Mouse (Mus musculus) limb, embryonic 14.5 days (tissue): ENCODE results near the gene Blmh. TPM values are rescaled to one million over a fixed set of nuclear protein-coding genes. Genes with fewer than 3 reads are reported as not detected.

Experiments
- ATAC-seq: fragments of 200-750 bp; cut with Nextera tagmentation; 2 replicates; pipeline ENCODE4 v1.8.0; 2017; ENCODE audit warnings: low read depth, moderate number of reproducible peaks, moderate TSS enrichment; ENCODE audit not compliant: low FRiP score
- DNase-seq: peaks from one replicate; pipeline ENCODE4 v3.0.0-alpha.2; 2015; ENCODE audit warnings: low spot score
- H3K27ac ChIP-seq: fragments of 300-500 bp; sonication (generic); replicated peaks from 2 replicates; pipeline ENCODE4 v1.5.1; 2014; ENCODE audit warnings: low read depth, mild to moderate bottlenecking, low read length, moderate library complexity, mixed read lengths
- H3K27me3 ChIP-seq: fragments of 300-500 bp; sonication (generic); 2 replicates; pipeline ENCODE4 v1.6.1; 2014; ENCODE audit warnings: low read length, mixed read lengths; ENCODE audit not compliant: control insufficient read depth, insufficient read depth
- H3K36me3 ChIP-seq: fragments of 300-500 bp; sonication (generic); 2 replicates; pipeline ENCODE4 v1.6.1; 2014; ENCODE audit warnings: mild to moderate bottlenecking, low read length, moderate library complexity, mixed read lengths; ENCODE audit not compliant: control insufficient read depth, insufficient read depth
- H3K4me1 ChIP-seq: fragments of 300-500 bp; sonication (generic); 2 replicates; pipeline ENCODE4 v1.6.1; 2014; ENCODE audit warnings: antibody characterized with exemption, low read length, mixed read lengths; ENCODE audit not compliant: control insufficient read depth, insufficient read depth
- H3K4me2 ChIP-seq: fragments of 300-500 bp; sonication (generic); replicated peaks from 2 replicates; pipeline ENCODE4 v1.6.1; 2014; ENCODE audit warnings: low read depth, mild to moderate bottlenecking, low read length, moderate library complexity; ENCODE audit not compliant: severe bottlenecking
- H3K4me3 ChIP-seq: fragments of 300-500 bp; sonication (generic); replicated peaks from 2 replicates; pipeline ENCODE4 v1.5.1; 2014; ENCODE audit warnings: low read length
- H3K9ac ChIP-seq: fragments of 300-500 bp; sonication (generic); 2 replicates; pipeline ENCODE4 v1.6.1; 2014; ENCODE audit warnings: mild to moderate bottlenecking, low read depth, low read length, moderate library complexity; ENCODE audit not compliant: severe bottlenecking
- H3K9me3 ChIP-seq: fragments of 300-500 bp; sonication (generic); 2 replicates; pipeline ENCODE4 v1.6.1; 2016; ENCODE audit warnings: low read length; ENCODE audit not compliant: control insufficient read depth
- POLR2A ChIP-seq: fragments of 200-500 bp; IDR thresholded peaks from 2 replicates; pipeline ENCODE4 v1.8.0; 2012; ENCODE audit warnings: inconsistent platforms, mild to moderate bottlenecking, moderate library complexity, borderline replicate concordance; ENCODE audit not compliant: insufficient read depth, insufficient read length; ENCODE audit errors: extremely low read depth
- WGBS: fragments of 180-500 bp; shearing (Covaris S2); extraction: QIAGEN DNeasy Blood & Tissue Kit; methylation state at CpG from one replicate; pipeline ENCODE4 v1.1.7; 2014; 5-methylcytosine and 5-hydroxymethylcytosine counted together
- polyA plus RNA-seq, 2 experiments: library from polyadenylated mRNA; depleted of rRNA in 1 of 2; stranded (reverse) in 1 of 2; unstranded in 1 of 2; fragments of >200 nt; fragmentation: Nextera tagmentation in 1 of 2; extraction: Ambion mirVana in 1 of 2; gene quantifications; 2 replicates each; pipeline versions ENCODE4 v1.2.1 to v1.2.3; 2012 to 2014

The Blmh gene
- polyA plus RNA-seq, 2 experiments: 64.8 to 138 TPM

- Histone ChIP-seq H3K4me3 (peak overlapping the region; percentile 88), H3K27ac (peak overlapping the region; percentile 83), H3K9me3 (no peaks in the 10 kb centered on the region), H3K4me1 (peaks cover 9% of the 10 kb centered on the region; the same call in 1 of the 2 replicates), H3K4me2 (peak overlapping the region; percentile 70), H3K9ac (peak overlapping the region; percentile 88; the same call in 1 of the 2 replicates), H3K27me3 (no peaks in the 10 kb centered on the region), H3K36me3 (peaks cover 7% of the 10 kb centered on the region)
- no peak for TF ChIP-seq POLR2A
- DNase-seq: no peak
- ATAC-seq: no peak
- 57% methylated on average over 6 of the region's 6 CpGs for WGBS
These were observed 20.2 kb downstream of the Blmh start for GRCm38 (mm10) chr11:76944839-76945238.

- no peaks in the 10 kb centered on the region for H3K27me3 ChIP-seq
- peak overlapping the region; percentile 70 for H3K4me2 ChIP-seq
- peak overlapping the region; percentile 83 for H3K27ac ChIP-seq
- H3K4me1 ChIP-seq: peaks cover 9% of the 10 kb centered on the region; the same call in 1 of the 2 replicates
- peak overlapping the region; percentile 88 for H3K4me3 ChIP-seq
- H3K36me3 ChIP-seq: peaks cover 13% of the 10 kb centered on the region
- DNase-seq: peak; percentile 95
- peak overlapping the region; percentile 88 for H3K9ac ChIP-seq
- peak; percentile 82; the same call in 1 of the 2 replicates for TF ChIP-seq POLR2A
- WGBS: under 1% methylated on average over 56 of the region's 58 CpGs
- H3K9me3 ChIP-seq: no peaks in the 10 kb centered on the region
- ATAC-seq: peak; percentile 94
These were observed 21.0 kb downstream of the Blmh start for GRCm38 (mm10) chr11:76945386-76946202.

GRCm38 (mm10) chr11:76946203-76946585, 21.6 kb downstream of the Blmh start:
- WGBS: under 1% methylated on average over 8 of the region's 8 CpGs
- DNase-seq: no peak
- Histone ChIP-seq H3K4me2 (peak overlapping the region; percentile 70), H3K4me3 (peak overlapping the region; percentile 88), H3K36me3 (peaks cover 19% of the 10 kb centered on the region), H3K27me3 (no peaks in the 10 kb centered on the region), H3K4me1 (peaks cover 9% of the 10 kb centered on the region; the same call in 1 of the 2 replicates), H3K9ac (peak overlapping the region; percentile 88), H3K9me3 (no peaks in the 10 kb centered on the region), H3K27ac (no peak overlapping the region)
- TF ChIP-seq POLR2A: no peak
- no peak; the same call in 1 of the 2 replicates for ATAC-seq

- TF ChIP-seq POLR2A: no peak
- H3K27ac ChIP-seq: no peak overlapping the region
- H3K36me3 ChIP-seq: peaks cover 82% of the 10 kb centered on the region
- ATAC-seq: no peak
- no peak for DNase-seq
- no peak overlapping the region for H3K9ac ChIP-seq
- no peaks in the 10 kb centered on the region for H3K9me3 ChIP-seq
- H3K4me1 ChIP-seq: no peaks in the 10 kb centered on the region
- H3K4me2 ChIP-seq: no peak overlapping the region
- WGBS: 95% methylated on average over 2 of the region's 2 CpGs
- no peak overlapping the region for H3K4me3 ChIP-seq
- no peaks in the 10 kb centered on the region for H3K27me3 ChIP-seq
These were observed 28.9 kb downstream of the Blmh start for GRCm38 (mm10) chr11:76953536-76953935.

GRCm38 (mm10) chr11:76965703-76966102, 41.1 kb downstream of the Blmh start:
- Histone ChIP-seq H3K4me3 (no peak overlapping the region), H3K9me3 (no peaks in the 10 kb centered on the region), H3K4me1 (no peaks in the 10 kb centered on the region), H3K27ac (no peak overlapping the region), H3K27me3 (no peaks in the 10 kb centered on the region), H3K9ac (no peak overlapping the region), H3K4me2 (no peak overlapping the region), H3K36me3 (peaks cover 89% of the 10 kb centered on the region)
- 92% methylated on average over 3 of the region's 3 CpGs for WGBS
- no peak for DNase-seq
- ATAC-seq: no peak
- TF ChIP-seq POLR2A: no peak
